Mouse (Mus musculus) stomach, postnatal 0 days (tissue): Measurements from ENCODE around the gene Nptxr.

Source experiments
- CTCF ChIP-seq: IDR thresholded peaks from 2 replicates; pipeline ENCODE4 v1.5.1; 2016; ENCODE audit warnings: antibody characterized with exemption, low read depth, mild to moderate bottlenecking, moderate library complexity
- EP300 ChIP-seq: optimal IDR thresholded peaks from 2 replicates; pipeline ENCODE3; 2016; ENCODE audit warnings: antibody characterized with exemption

GRCm38 (mm10) chr15:79842985-79843384 lies 38.4 kb upstream of the Nptxr start:
- TF ChIP-seq CTCF (no peak), EP300 (no peak)
